Mouse (Mus musculus) liver, embryonic 14.5 days (tissue): ENCODE measurements at regions not wholly inside any gene's neighbourhood (a gene's known extent, or its start where the extent isn't known, plus 50 kb on each side); places are given as distances from the start of the nearest gene placed in this dataset.

Experiments used
- ATAC-seq: fragments of 200-750 bp; cut with Nextera tagmentation; 2 replicates; pipeline ENCODE4 v1.8.0; 2017; ENCODE audit warnings: moderate number of reproducible peaks, mild to moderate bottlenecking, moderate library complexity; ENCODE audit not compliant: insufficient read depth
- DNase-seq, 3 experiments: peaks; one replicate each; pipeline ENCODE4 v3.0.0-alpha.2; 2012 to 2013; ENCODE audit warnings: low read depth in 3 of 3, low spot score in 3 of 3
- H3K27ac ChIP-seq: fragments of 300-500 bp; sonication (generic); 2 replicates; pipeline ENCODE4 v1.5.1; 2014; ENCODE audit warnings: moderate library complexity, mild to moderate bottlenecking, control low read depth, inconsistent platforms
- H3K27me3 ChIP-seq: fragments of 300-500 bp; sonication (generic); 2 replicates; pipeline ENCODE4 v1.6.1; 2014; ENCODE audit warnings: mild to moderate bottlenecking, low read length, moderate library complexity; ENCODE audit not compliant: control insufficient read depth, insufficient read depth
- H3K36me3 ChIP-seq: fragments of 300-500 bp; sonication (generic); replicated peaks from 2 replicates; pipeline ENCODE4 v1.6.1; 2014; ENCODE audit warnings: low read depth; ENCODE audit not compliant: control insufficient read depth, insufficient read depth
- H3K4me1 ChIP-seq, 2 experiments: fragments of 200-500 bp in 1 of 2; fragments of 300-500 bp in 1 of 2; sonication (generic) in 1 of 2; replicated peaks; 2 replicates each; pipeline ENCODE4 v1.6.1; 2012 to 2014; ENCODE audit warnings: antibody characterized with exemption in 1 of 2, inconsistent platforms in 1 of 2, low read length in 1 of 2; ENCODE audit not compliant: control insufficient read depth in 2 of 2, insufficient read depth in 2 of 2
- H3K4me2 ChIP-seq: fragments of 300-500 bp; sonication (generic); 2 replicates; pipeline ENCODE4 v1.6.1; 2014; ENCODE audit warnings: low read depth, mild to moderate bottlenecking, control low read depth, moderate library complexity
- H3K4me3 ChIP-seq, 2 experiments: fragments of 200-500 bp in 1 of 2; fragments of 300-500 bp in 1 of 2; sonication (generic) in 1 of 2; 2 replicates each; pipeline ENCODE4 v1.5.1; 2012 to 2014; ENCODE audit warnings: low read depth in 2 of 2, low read length in 2 of 2, mild to moderate bottlenecking in 2 of 2, control low read depth in 1 of 2, inconsistent platforms in 1 of 2, moderate library complexity in 1 of 2; ENCODE audit not compliant: insufficient read depth in 1 of 2
- H3K9ac ChIP-seq: fragments of 300-500 bp; sonication (generic); replicated peaks from 2 replicates; pipeline ENCODE4 v1.6.1; 2014; ENCODE audit warnings: mild to moderate bottlenecking, control low read depth, moderate library complexity
- H3K9me3 ChIP-seq: fragments of 300-500 bp; sonication (generic); 2 replicates; pipeline ENCODE4 v1.6.1; 2016; ENCODE audit warnings: low read length, mixed read lengths; ENCODE audit not compliant: control insufficient read depth
- CTCF ChIP-seq: IDR thresholded peaks from 2 replicates; pipeline ENCODE4 v1.5.1; 2016; ENCODE audit warnings: antibody characterized with exemption, low read depth, control low read depth
- EP300 ChIP-seq: IDR thresholded peaks from 2 replicates; pipeline ENCODE4 v1.6.1; 2016; ENCODE audit warnings: antibody characterized with exemption, low read depth
- WGBS: fragments of 180-500 bp; shearing (Covaris S2); extraction: QIAGEN DNeasy Blood & Tissue Kit; methylation state at CpG from one replicate; pipeline ENCODE4 v1.1.7; 2014; ENCODE audit not compliant: insufficient replicate concordance; 5-methylcytosine and 5-hydroxymethylcytosine counted together

- no peak for DNase-seq
- Histone ChIP-seq H3K27me3 (no peaks in the 10 kb centered on the region), H3K9me3 (no peaks in the 10 kb centered on the region), H3K4me1 (no peaks in the 10 kb centered on the region), H3K27ac (no peak overlapping the region), H3K9ac (no peak overlapping the region), H3K4me3 (no peak overlapping the region), H3K4me2 (no peak overlapping the region), H3K36me3 (no peaks in the 10 kb centered on the region)
- WGBS, result 39% methylated on average over 3 of the region's 3 CpGs
- no peak for ATAC-seq
- TF ChIP-seq EP300 (no peak), CTCF (no peak)
Observed at GRCm38 (mm10) chr15:52480834-52481233, 1403.9 kb upstream of the Gm7489 start.

- no peaks in the 10 kb centered on the region for H3K9me3 ChIP-seq
- H3K4me3 ChIP-seq, result no peak overlapping the region
- H3K9ac ChIP-seq, result no peak overlapping the region
- H3K4me2 ChIP-seq, result no peak overlapping the region
- TF ChIP-seq CTCF (no peak), EP300 (no peak)
- H3K27me3 ChIP-seq, result no peaks in the 10 kb centered on the region
- no peaks in the 10 kb centered on the region for H3K36me3 ChIP-seq
- ATAC-seq (no peak), DNase-seq (no peak)
- WGBS, result 68% methylated on average over 5 of the region's 5 CpGs
- no peaks in the 10 kb centered on the region for H3K4me1 ChIP-seq
- no peak overlapping the region for H3K27ac ChIP-seq
Observed at GRCm38 (mm10) chr15:52483598-52484165, 1401.0 kb upstream of the Gm7489 start.

- 56% methylated on average over 5 of the region's 5 CpGs for WGBS
- no peaks in the 10 kb centered on the region for H3K27me3 ChIP-seq
- TF ChIP-seq CTCF (no peak), EP300 (no peak)
- no peaks in the 10 kb centered on the region for H3K36me3 ChIP-seq
- no peak overlapping the region for H3K27ac ChIP-seq
- ATAC-seq (no peak), DNase-seq (no peak)
- H3K4me2 ChIP-seq, result no peak overlapping the region
- H3K9ac ChIP-seq, result no peak overlapping the region
- no peaks in the 10 kb centered on the region for H3K9me3 ChIP-seq
- no peaks in the 10 kb centered on the region for H3K4me1 ChIP-seq
- no peak overlapping the region for H3K4me3 ChIP-seq
Observed at GRCm38 (mm10) chr15:52484276-52484675, 1400.4 kb upstream of the Gm7489 start.

- DNase-seq (no peak), ATAC-seq (no peak)
- Histone ChIP-seq H3K27me3 (no peaks in the 10 kb centered on the region), H3K9me3 (no peaks in the 10 kb centered on the region), H3K4me2 (no peak overlapping the region), H3K36me3 (no peaks in the 10 kb centered on the region), H3K4me3 (no peak overlapping the region), H3K27ac (no peak overlapping the region), H3K9ac (no peak overlapping the region), H3K4me1 (no peaks in the 10 kb centered on the region)
- 26% methylated on average over 9 of the region's 9 CpGs for WGBS
- TF ChIP-seq CTCF, result peak; percentile 29; the same call in 1 of the 2 replicates
- no peak for TF ChIP-seq EP300
Observed at GRCm38 (mm10) chr15:52505278-52505831, 1379.4 kb upstream of the Gm7489 start.

GRCm38 (mm10) chr15:52506930-52507329 lies 1377.8 kb upstream of the Gm7489 start:
- TF ChIP-seq CTCF (peak; percentile 61), EP300 (no peak)
- DNase-seq (peak; percentile 3 to 20 (median 5)), ATAC-seq (no peak)
- H3K9me3 ChIP-seq, result no peaks in the 10 kb centered on the region
- no peaks in the 10 kb centered on the region for H3K4me1 ChIP-seq
- H3K4me3 ChIP-seq, result no peak overlapping the region
- no peak overlapping the region for H3K4me2 ChIP-seq
- no peaks in the 10 kb centered on the region for H3K36me3 ChIP-seq
- H3K27ac ChIP-seq, result no peak overlapping the region
- WGBS, result 3% methylated on average over 7 of the region's 7 CpGs
- no peaks in the 10 kb centered on the region for H3K27me3 ChIP-seq
- H3K9ac ChIP-seq, result no peak overlapping the region
